Mouse (Mus musculus) heart, postnatal 0 days (tissue): ENCODE data around the gene Sprr4.
"Not testable (repeated sequence)": the region's sequence is repeated elsewhere in the genome, so short reads cannot be mapped to it uniquely, and the experiment has no call there.

Source experiments
- CTCF ChIP-seq: IDR thresholded peaks from 2 replicates; pipeline ENCODE4 v1.5.1; 2016; ENCODE audit warnings: antibody characterized with exemption, control low read depth, low read depth
- EP300 ChIP-seq: IDR thresholded peaks from 2 replicates; pipeline ENCODE4 v1.6.1; 2016; ENCODE audit warnings: antibody characterized with exemption, low read depth

GRCm38 (mm10) chr3:92481249-92481648 is 19.0 kb downstream of the Sprr4 start:
- TF ChIP-seq CTCF, result peak; percentile 34
- TF ChIP-seq EP300, result not testable (repeated sequence)
